31 mouse cellular contexts compared by ENCODE assay signal in the genomic region with DNA sequence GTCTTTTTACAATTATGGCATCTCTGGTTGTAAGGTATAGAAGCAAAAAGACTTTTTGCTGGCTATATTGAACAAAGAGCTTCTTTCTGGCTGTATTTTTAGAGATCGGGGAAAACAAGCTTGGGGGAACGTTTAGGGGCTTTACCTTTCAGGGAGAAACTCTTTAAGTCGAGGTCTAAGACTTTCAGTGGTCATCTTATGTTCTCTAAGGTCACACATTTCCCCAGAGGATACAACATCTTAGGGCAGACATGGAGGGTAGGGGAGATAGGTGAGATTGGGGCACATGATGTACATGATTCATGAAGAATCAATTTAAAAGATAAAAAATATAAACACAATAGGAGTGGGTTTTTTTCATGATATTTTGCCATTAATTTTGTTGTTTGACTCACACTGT.
"Had no signal": no experiment of that assay in that cellular context is flagged by ENCODE, and none has a peak within 500 bp of the region (broad histone marks: within the 10 kb centered on the region; RNA-seq: fewer than 3 reads in every experiment).

No protein-coding gene starts in this region.

- H3K9me3 ChIP-seq: limb, embryonic 10.5 days; limb, embryonic 12.5 days; limb, embryonic 13.5 days; limb, embryonic 15.5 days; liver, embryonic 12.5 days; liver, embryonic 13.5 days; liver, embryonic 15.5 days; lung, embryonic 15.5 days; megakaryocyte, embryonic 14.5 days; midbrain, embryonic 10.5 days; midbrain, embryonic 12.5 days; midbrain, embryonic 13.5 days; neural tube, embryonic 12.5 days had no signal

- H3K27me3 ChIP-seq: limb, embryonic 12.5 days; limb, embryonic 13.5 days; limb, embryonic 15.5 days; liver, embryonic 12.5 days; liver, embryonic 13.5 days; liver, embryonic 15.5 days; lung, embryonic 15.5 days; megakaryocyte, embryonic 14.5 days; midbrain, embryonic 12.5 days; midbrain, embryonic 13.5 days; neural tube, embryonic 12.5 days had no signal

- H3K27ac ChIP-seq: limb, embryonic 10.5 days; limb, embryonic 12.5 days; limb, embryonic 13.5 days; limb, embryonic 15.5 days; liver, embryonic 12.5 days; liver, embryonic 13.5 days; liver, embryonic 14.5 days; liver, embryonic 15.5 days; lung, embryonic 15.5 days; macrophage; midbrain, embryonic 10.5 days; midbrain, embryonic 12.5 days; midbrain, embryonic 13.5 days; neural tube, embryonic 12.5 days had no signal

- H3K36me3 ChIP-seq: limb, embryonic 10.5 days; limb, embryonic 12.5 days; limb, embryonic 13.5 days; limb, embryonic 15.5 days; liver, embryonic 12.5 days; liver, embryonic 13.5 days; liver, embryonic 15.5 days; lung, embryonic 15.5 days; midbrain, embryonic 10.5 days; midbrain, embryonic 12.5 days; midbrain, embryonic 13.5 days; neural tube, embryonic 12.5 days had no signal

- ATAC-seq: liver, embryonic 12.5 days; liver, postnatal 0 days; lung, postnatal 0 days; midbrain, embryonic 13.5 days; midbrain, embryonic 16.5 days had no signal

- DNase-seq: left cerebral cortex, postnatal 4 days; liver; liver, embryonic 13.5 days; liver, postnatal 0 days; lung, adult 18-20 months; lung, adult 2 months; lung, embryonic 14.5 days; lung, postnatal 10 days; lung, postnatal 14 days; lung, postnatal 36 days; lung, postnatal 4 days; midbrain, embryonic 14.5 days had no signal

- H3K4me3 ChIP-seq: limb, embryonic 10.5 days; limb, embryonic 12.5 days; limb, embryonic 13.5 days; limb, embryonic 15.5 days; liver, embryonic 12.5 days; liver, embryonic 13.5 days; liver, embryonic 15.5 days; lung, embryonic 15.5 days; megakaryocyte, embryonic 14.5 days; midbrain, embryonic 10.5 days; midbrain, embryonic 12.5 days; midbrain, embryonic 13.5 days; myocyte; neural tube, embryonic 12.5 days had no signal

- H3K4me2 ChIP-seq: limb, embryonic 12.5 days; limb, embryonic 13.5 days; limb, embryonic 15.5 days; liver, embryonic 11.5 days; liver, embryonic 12.5 days; liver, embryonic 13.5 days; liver, embryonic 15.5 days; lung, embryonic 14.5 days; lung, embryonic 15.5 days; midbrain, embryonic 11.5 days; midbrain, embryonic 12.5 days; midbrain, embryonic 13.5 days; neural tube, embryonic 12.5 days had no signal

- H3K4me1 ChIP-seq: limb, embryonic 10.5 days; limb, embryonic 12.5 days; limb, embryonic 13.5 days; limb, embryonic 15.5 days; liver, embryonic 12.5 days; liver, embryonic 13.5 days; liver, embryonic 15.5 days; lung, embryonic 15.5 days; megakaryocyte, embryonic 14.5 days; midbrain, embryonic 10.5 days; midbrain, embryonic 12.5 days; midbrain, embryonic 13.5 days; neural tube, embryonic 12.5 days had no signal

- H3K9ac ChIP-seq: limb, embryonic 12.5 days; limb, embryonic 13.5 days; limb, embryonic 15.5 days; liver, embryonic 12.5 days; liver, embryonic 13.5 days; liver, embryonic 14.5 days; liver, embryonic 15.5 days; liver, postnatal 0 days; lung, embryonic 14.5 days; lung, embryonic 15.5 days; midbrain, embryonic 12.5 days; midbrain, embryonic 13.5 days; neural tube, embryonic 12.5 days had no signal
